Mouse (Mus musculus): ENCODE data around the gene Ezr. TPM values are rescaled to one million over a fixed set of nuclear protein-coding genes. Genes with fewer than 3 reads are reported as not detected.

The Ezr gene
- 9.4 and 23.2 TPM in 2 replicates for total RNA-seq (2015; ENCODE audit: low replicate concordance)
- 64.2 and 120 TPM in 2 replicates for total RNA-seq (2017; ENCODE audit: low replicate concordance)

DNA sequence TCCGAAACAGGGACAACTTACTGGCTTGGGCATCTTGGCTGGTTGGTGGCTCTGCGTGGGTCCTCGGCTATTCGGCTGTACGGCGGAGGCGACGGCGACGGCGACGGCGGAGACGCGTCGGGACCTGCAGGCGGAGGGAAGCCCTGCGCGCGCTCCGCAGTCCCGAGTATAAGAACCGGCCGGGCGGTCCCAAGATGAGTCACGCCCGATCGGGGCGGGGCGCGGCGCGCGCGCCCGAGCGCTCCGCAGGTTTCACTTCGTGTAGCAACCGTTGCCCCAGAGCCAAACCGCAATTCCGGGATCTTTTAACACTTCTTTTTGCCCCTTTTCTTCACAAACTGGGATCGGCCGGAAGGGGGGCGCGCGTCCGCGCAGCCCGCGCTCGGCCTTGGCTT is at the start of gene Ezr:
TSS of gene Ezr (minus strand) at position 174 of the 395 bp plus-strand sequence.
- peak; percentile 79 for ATAC-seq (replicated peaks; ENCODE audit: low FRiP score, poor library complexity, severe bottlenecking)

GRCm38 (mm10) chr17:6830004-6830592 is 47.5 kb upstream of the Ezr start:
- no peak for ATAC-seq (replicated peaks; ENCODE audit: low FRiP score, poor library complexity, severe bottlenecking)

- ATAC-seq (replicated peaks; ENCODE audit: low FRiP score, poor library complexity, severe bottlenecking) = no peak
Observed at GRCm38 (mm10) chr17:6828531-6829150, 46.1 kb upstream of the Ezr start.

DNA sequence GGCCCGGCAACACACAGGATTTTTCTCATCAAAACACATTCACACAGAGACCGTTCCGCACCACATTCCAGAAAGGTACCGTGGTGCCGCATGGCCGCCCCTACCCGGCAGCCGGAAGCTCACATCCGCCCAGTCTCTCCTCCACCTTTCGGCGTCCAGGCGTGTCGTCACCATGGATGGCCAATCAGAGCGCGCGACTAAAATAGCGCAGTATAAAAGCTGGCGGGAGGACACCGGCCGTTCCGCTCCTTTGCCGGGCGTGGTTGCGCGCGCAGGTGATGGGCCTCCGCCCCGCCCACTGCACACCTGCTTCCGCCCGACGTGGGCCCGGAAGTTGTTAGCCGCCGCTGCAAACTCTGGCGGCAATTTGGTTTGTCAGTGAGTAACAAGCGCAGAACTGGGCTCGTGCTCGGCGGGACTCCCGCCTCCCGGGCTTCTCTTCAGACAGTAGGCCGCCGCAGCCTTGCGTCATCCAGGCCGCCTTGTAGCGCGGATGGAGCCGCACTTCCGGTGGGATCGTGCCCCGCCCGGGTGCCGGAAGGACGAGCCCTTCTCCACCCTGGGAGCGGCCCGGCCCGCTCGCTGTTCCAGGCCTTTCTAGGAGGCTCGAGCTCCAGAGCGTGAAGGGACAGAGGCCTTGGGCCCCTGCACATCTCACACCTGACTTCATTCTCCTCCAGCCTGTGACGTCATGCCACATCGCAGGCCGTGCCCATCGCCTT is 45.3 kb upstream of the Ezr start:
- ATAC-seq (replicated peaks; ENCODE audit: low FRiP score, poor library complexity, severe bottlenecking) = peak; percentile 96

DNA sequence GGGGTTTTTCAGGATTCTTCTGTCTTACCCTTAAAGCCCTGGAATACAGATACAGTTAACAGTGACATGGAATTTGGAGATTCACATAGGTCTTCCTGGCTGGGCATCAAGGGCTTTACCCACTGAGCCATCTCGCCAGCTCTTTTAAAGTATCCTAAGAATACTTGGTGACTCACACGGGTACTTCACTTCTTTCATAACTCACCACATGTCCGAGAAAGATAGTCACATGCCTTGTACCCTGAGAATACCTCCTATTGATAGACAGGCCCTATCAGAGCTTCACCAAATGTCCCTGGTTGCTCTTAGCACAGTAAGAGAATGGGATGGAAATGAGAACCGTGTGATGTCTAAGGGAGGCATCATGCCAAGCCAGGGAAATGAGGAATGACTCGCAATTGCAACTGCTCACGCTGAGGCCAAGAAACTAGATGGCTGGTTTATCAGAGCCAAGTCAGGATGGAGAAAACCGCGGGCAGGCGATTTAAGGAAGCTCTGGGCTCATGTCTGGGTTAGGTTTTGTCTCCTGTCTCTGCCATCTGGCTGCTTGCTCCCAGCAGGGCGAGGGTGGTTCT is 44.7 kb upstream of the Ezr start:
- ATAC-seq (replicated peaks; ENCODE audit: low FRiP score, poor library complexity, severe bottlenecking) = peak; percentile 71

GRCm38 (mm10) chr17:6816796-6817195 is 34.2 kb upstream of the Ezr start:
- no peak for ATAC-seq (replicated peaks; ENCODE audit: low FRiP score, poor library complexity, severe bottlenecking)

DNA sequence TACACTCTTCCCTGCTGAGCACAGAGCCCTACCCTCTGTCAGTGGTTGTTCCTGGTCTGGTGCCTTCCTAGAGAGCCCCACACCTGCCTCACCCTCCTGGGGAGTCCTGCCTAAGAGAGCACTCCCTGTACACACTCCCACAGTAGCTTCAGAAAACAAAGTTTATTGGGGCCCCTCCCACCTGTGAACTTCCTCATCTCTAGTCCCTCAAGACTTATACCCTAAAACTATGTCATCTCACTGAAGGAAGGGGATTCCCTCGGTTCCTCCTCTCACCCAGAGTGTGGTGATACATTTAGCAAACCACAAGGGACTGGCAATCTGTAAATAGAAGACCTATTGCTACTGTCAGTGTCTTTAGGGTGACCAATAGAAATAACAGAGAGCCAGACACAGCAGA is 33.6 kb upstream of the Ezr start:
- ATAC-seq (replicated peaks; ENCODE audit: low FRiP score, poor library complexity, severe bottlenecking) = no peak

DNA sequence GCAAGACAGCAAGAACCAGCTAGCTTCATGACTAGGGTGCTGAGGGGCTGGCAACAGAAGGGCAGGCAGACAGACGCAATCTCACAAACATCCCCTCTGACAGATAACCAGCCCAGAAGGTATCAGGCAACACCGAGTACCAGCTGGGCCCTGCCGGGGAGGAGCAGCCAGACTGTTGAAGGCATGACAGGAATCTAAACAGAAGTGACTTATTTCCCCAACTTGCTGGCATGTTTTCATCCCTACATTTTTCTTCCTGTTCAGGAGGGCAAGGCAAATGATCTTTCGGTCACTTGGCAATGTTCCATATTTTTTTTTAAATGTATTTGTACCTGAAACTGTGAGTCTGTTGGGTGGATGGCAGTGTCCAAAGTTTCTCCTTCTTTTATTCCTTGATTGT is 32.1 kb upstream of the Ezr start:
- ATAC-seq (replicated peaks; ENCODE audit: low FRiP score, poor library complexity, severe bottlenecking) = peak; percentile 57

DNA sequence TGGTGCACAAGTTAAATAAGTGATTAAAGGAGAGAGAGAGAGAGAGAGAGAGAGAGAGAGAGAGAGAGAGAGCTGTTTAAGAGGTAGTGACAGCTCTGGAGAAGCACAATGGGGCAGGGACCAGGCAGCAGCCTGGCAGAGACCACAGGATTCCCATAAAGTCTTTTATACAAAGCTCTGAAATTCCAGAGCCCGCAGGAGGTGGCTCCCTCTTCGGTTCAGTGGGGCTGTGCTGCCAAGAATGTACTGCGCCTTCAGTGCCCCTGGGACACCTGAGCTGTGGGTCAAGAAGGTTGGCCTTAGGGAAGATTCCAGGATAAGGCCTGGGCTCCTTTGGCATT is 30.2 kb upstream of the Ezr start:
- ATAC-seq (replicated peaks; ENCODE audit: low FRiP score, poor library complexity, severe bottlenecking) = no peak

DNA sequence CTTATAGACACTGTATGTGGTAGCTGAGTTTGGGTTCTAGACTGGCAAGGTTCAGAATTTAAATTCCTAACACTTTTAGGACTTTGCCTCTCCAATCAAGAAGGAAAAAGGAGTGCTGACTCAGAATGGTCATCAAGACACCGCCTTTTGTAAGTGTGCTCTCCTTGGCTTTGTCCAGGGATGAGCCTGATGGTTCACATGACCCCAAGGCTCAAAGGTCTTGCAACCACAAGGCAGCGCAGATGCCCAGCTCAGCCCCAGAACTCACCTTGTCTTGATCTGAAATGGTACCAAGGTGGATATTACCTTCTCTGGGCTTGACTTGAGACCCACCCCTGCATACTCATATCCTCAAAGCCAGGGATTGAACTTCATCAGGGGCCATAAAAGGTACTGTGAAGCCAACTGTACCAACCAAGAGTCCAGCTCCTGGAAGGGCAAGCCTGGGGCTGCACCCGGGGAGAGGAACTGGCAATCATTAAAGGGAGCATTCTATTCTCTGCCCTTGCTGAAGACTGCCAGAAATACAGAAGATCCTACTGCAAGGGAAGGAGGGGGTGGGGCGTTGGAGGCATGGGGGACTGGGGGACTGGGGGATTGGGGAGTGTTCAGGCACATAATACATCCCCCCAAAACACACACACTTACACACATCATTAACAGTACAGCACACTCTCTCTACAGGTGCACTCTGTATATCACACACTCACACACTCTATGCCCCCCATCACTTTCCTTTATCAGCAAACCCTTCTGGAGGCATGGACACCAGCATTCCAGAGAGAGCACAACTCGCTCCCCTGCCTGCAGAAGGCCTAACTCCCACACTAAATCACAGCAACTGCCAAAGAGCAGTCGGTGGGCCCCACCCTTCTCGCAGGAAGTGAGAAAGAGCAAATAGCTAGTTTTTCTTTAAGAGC is 29.6 kb upstream of the Ezr start:
- ATAC-seq (replicated peaks; ENCODE audit: low FRiP score, poor library complexity, severe bottlenecking) = no peak

DNA sequence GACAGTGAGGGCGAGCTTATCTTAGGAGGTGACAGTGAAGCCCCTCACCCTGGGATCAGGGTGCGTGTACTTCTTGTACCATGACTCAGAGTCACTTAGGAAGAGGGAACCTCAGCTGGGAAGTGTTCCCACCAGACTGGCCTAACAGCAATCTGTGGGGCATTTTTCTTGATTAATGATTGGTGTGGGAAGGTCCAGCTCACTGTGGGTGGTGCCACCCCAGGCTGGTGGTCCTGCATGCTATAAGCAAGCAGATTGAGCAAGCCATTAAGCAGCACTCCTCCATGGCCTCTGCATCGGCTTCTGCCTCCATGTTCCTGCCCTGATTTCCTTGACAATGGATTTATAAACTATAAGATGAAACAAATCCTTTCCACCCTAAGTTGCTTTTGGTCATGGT is 26.7 kb upstream of the Ezr start:
- ATAC-seq (replicated peaks; ENCODE audit: low FRiP score, poor library complexity, severe bottlenecking) = no peak

DNA sequence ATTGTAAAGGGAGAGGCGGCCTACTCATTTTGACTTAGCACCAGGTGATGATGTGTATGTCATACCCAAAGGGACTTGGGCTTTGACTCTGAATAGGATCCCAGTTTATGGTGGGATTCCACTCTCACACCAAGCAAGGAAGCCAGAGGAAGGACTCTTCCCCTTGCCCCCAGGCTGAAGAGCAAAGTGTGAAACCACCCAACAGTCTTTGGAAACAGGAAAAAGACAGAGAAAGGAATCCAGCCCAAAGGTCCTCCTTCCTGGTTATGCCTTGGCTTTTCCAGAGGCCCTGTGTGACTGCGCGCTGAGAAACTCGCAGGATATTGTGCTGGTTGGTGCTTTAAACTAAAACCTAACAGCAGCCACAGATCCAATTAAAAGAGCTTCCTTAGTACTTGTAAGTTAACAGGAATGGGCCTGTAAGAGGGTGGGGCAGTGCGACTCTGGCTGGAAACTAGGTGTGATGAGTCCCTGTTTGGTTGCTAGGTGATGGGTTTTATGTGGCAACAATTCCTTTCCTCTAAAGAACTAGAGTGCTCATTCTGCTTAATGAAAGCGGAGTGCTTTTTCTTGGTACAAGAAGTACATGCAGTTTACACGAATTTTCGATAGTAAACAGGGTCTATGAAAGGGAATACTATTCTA is 26.1 kb upstream of the Ezr start:
- no peak for ATAC-seq (replicated peaks; ENCODE audit: low FRiP score, poor library complexity, severe bottlenecking)

- no peak for ATAC-seq (replicated peaks; ENCODE audit: low FRiP score, poor library complexity, severe bottlenecking)
Observed at GRCm38 (mm10) chr17:6807827-6808520, 25.4 kb upstream of the Ezr start.

DNA sequence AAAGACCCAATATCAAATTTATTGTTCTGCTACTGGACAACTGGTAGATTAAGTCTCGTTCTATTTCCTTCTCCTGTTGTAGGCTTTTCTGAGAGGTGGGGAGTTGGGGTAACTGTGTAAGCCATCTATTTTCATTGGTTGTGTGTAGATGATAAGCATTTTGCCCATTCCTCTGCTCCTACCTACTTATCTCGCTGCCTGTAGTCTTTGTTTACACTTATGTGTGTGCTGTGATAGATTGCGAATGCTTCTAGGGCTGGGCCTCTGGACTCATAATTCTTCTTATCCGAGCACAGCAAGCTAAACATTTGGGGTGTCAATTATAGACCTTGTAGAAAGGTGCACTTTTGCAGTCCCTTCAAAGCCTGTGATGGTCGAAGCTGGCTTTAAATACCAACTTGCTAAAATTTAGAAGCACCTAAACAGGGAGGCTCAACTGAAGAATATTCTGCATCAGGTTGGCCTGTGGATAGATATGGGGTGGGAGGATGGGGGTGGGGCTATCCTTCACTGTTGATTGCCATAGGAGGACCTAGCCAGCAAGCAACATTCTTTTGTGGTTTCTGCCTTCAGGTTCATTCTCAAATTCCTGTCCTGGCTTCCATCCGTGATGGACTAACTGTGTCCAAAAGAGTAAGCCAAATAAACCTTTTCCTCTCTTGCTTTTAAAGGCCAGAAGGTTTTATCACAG is 22.4 kb upstream of the Ezr start:
- peak; percentile 76 for ATAC-seq (replicated peaks; ENCODE audit: low FRiP score, poor library complexity, severe bottlenecking)

DNA sequence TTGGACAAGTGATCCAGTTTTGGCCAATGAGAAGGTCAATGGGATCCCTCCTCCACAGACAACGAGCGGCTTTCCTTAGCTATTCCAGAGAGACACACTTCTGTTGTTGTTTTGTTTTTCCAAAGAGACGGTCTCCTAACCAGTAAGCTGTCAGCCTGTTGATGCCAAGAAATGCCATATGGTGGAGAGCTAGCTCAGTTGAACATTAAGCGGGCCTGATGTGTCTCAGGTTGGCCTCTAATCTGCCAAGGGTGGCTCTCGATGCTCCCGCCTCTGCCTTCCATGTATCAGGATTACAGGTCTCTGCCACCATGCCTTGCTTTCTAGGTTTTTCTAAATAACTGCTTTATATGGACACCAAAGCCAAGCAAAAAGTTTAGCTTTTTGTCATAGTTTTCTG is 21.5 kb upstream of the Ezr start:
- ATAC-seq (replicated peaks; ENCODE audit: low FRiP score, poor library complexity, severe bottlenecking) = no peak

GRCm38 (mm10) chr17:6803614-6804013 is 21.0 kb upstream of the Ezr start:
- ATAC-seq (replicated peaks; ENCODE audit: low FRiP score, poor library complexity, severe bottlenecking) = no peak

- ATAC-seq (replicated peaks; ENCODE audit: low FRiP score, poor library complexity, severe bottlenecking) = no peak
Observed at GRCm38 (mm10) chr17:6798392-6799061, 15.9 kb upstream of the Ezr start.

- no peak for ATAC-seq (replicated peaks; ENCODE audit: low FRiP score, poor library complexity, severe bottlenecking)
Observed at GRCm38 (mm10) chr17:6797471-6797870, 14.9 kb upstream of the Ezr start.

Measured in erythroblast, adult 5-6 weeks (primary cell).